Mouse (Mus musculus): ENCODE measurements around the gene Svop. TPM values are rescaled to one million over a fixed set of nuclear protein-coding genes. Genes with fewer than 3 reads are reported as not detected.
A peak's percentile ranks its signal among the peaks of the same experiment; 100 is the strongest.

Gene Svop
- polyA plus RNA-seq, 1 experiment from 2014 or later, result 2.1 TPM

GRCm38 (mm10) chr5:114045134-114045533, 46.2 kb downstream of the Svop start:
- Histone ChIP-seq H3K4me3 (ENCODE audit: low read depth, low read length) (no peak overlapping the region), H3K36me3 (ENCODE audit: control insufficient read depth, insufficient read depth, low read length) (no peaks in the 10 kb centered on the region), H3K9ac (ENCODE audit: low read depth, low read length) (no peak overlapping the region), H3K4me2 (ENCODE audit: low read depth, low read length) (no peak overlapping the region), H3K27me3 (replicated peaks; ENCODE audit: control insufficient read depth, insufficient read depth, low read length) (no peaks in the 10 kb centered on the region), H3K27ac (replicated peaks; ENCODE audit: low read depth, low read length) (no peak overlapping the region), H3K9me3 (ENCODE audit: control insufficient read depth, low read length) (no peaks in the 10 kb centered on the region), H3K4me1 (ENCODE audit: control insufficient read depth, insufficient read depth, low read length) (0 out of 2 replicates have a peak, but pooled peaks cover 4% of the 10 kb centered on the region)
- ATAC-seq (ENCODE audit: low read depth), result no peak
- no peak for DNase-seq (ENCODE audit: low spot score)
- 63% methylated on average over 1 of the region's 1 CpGs for WGBS

GRCm38 (mm10) chr5:114043800-114044199, 47.6 kb downstream of the Svop start:
- 0 out of 2 replicates have a peak, but pooled peaks cover 4% of the 10 kb centered on the region for H3K4me1 ChIP-seq (ENCODE audit: control insufficient read depth, insufficient read depth, low read length)
- no peak for DNase-seq (ENCODE audit: low spot score)
- H3K27ac ChIP-seq (replicated peaks; ENCODE audit: low read depth, low read length), result no peak overlapping the region
- WGBS, result 75% methylated on average over 4 of the region's 4 CpGs
- no peaks in the 10 kb centered on the region for H3K36me3 ChIP-seq (ENCODE audit: control insufficient read depth, insufficient read depth, low read length)
- no peak overlapping the region for H3K4me2 ChIP-seq (ENCODE audit: low read depth, low read length)
- H3K9ac ChIP-seq (ENCODE audit: low read depth, low read length), result no peak overlapping the region
- no peak for ATAC-seq (ENCODE audit: low read depth)
- H3K27me3 ChIP-seq (replicated peaks; ENCODE audit: control insufficient read depth, insufficient read depth, low read length), result no peaks in the 10 kb centered on the region
- H3K4me3 ChIP-seq (ENCODE audit: low read depth, low read length), result no peak overlapping the region
- no peaks in the 10 kb centered on the region for H3K9me3 ChIP-seq (ENCODE audit: control insufficient read depth, low read length)

- H3K27me3 ChIP-seq (replicated peaks; ENCODE audit: control insufficient read depth, insufficient read depth, low read length), result no peaks in the 10 kb centered on the region
- H3K4me2 ChIP-seq (ENCODE audit: low read depth, low read length), result 0 out of 2 replicates have a peak overlapping the region, but pooled peaks have one; percentile 5
- H3K4me1 ChIP-seq (ENCODE audit: control insufficient read depth, insufficient read depth, low read length), result 0 out of 2 replicates have a peak, but pooled peaks cover 4% of the 10 kb centered on the region
- DNase-seq (ENCODE audit: low spot score), result peak; percentile 6
- no peak overlapping the region for H3K4me3 ChIP-seq (ENCODE audit: low read depth, low read length)
- 0 out of 2 replicates have a peak, but pooled peaks have one; percentile 55 for ATAC-seq (ENCODE audit: low read depth)
- no peak overlapping the region for H3K9ac ChIP-seq (ENCODE audit: low read depth, low read length)
- 20% methylated on average over 15 of the region's 15 CpGs for WGBS
- H3K36me3 ChIP-seq (ENCODE audit: control insufficient read depth, insufficient read depth, low read length), result no peaks in the 10 kb centered on the region
- H3K27ac ChIP-seq (replicated peaks; ENCODE audit: low read depth, low read length), result no peak overlapping the region
- H3K9me3 ChIP-seq (ENCODE audit: control insufficient read depth, low read length), result no peaks in the 10 kb centered on the region
Observed at GRCm38 (mm10) chr5:114041327-114041930, 49.9 kb downstream of the Svop start.

- Histone ChIP-seq H3K4me3 (ENCODE audit: low read depth, low read length) (no peak overlapping the region), H3K9ac (ENCODE audit: low read depth, low read length) (no peak overlapping the region), H3K27ac (replicated peaks; ENCODE audit: low read depth, low read length) (no peak overlapping the region), H3K36me3 (ENCODE audit: control insufficient read depth, insufficient read depth, low read length) (no peaks in the 10 kb centered on the region), H3K4me2 (ENCODE audit: low read depth, low read length) (no peak overlapping the region), H3K4me1 (ENCODE audit: control insufficient read depth, insufficient read depth, low read length) (0 out of 2 replicates have a peak, but pooled peaks cover 4% of the 10 kb centered on the region), H3K27me3 (replicated peaks; ENCODE audit: control insufficient read depth, insufficient read depth, low read length) (no peaks in the 10 kb centered on the region), H3K9me3 (ENCODE audit: control insufficient read depth, low read length) (no peaks in the 10 kb centered on the region)
- DNase-seq (ENCODE audit: low spot score) (no peak), ATAC-seq (ENCODE audit: low read depth) (no peak)
- 66% methylated on average over 1 of the region's 1 CpGs for WGBS
Observed at GRCm38 (mm10) chr5:114040911-114041310, 50.5 kb downstream of the Svop start.

GRCm38 (mm10) chr5:114040508-114040907, 50.9 kb downstream of the Svop start:
- no peaks in the 10 kb centered on the region for H3K27me3 ChIP-seq (replicated peaks; ENCODE audit: control insufficient read depth, insufficient read depth, low read length)
- no peaks in the 10 kb centered on the region for H3K36me3 ChIP-seq (ENCODE audit: control insufficient read depth, insufficient read depth, low read length)
- no peak overlapping the region for H3K9ac ChIP-seq (ENCODE audit: low read depth, low read length)
- no peaks in the 10 kb centered on the region for H3K9me3 ChIP-seq (ENCODE audit: control insufficient read depth, low read length)
- no peak overlapping the region for H3K4me3 ChIP-seq (ENCODE audit: low read depth, low read length)
- no peak for DNase-seq (ENCODE audit: low spot score)
- WGBS, result 30% methylated on average over 7 of the region's 8 CpGs
- ATAC-seq (ENCODE audit: low read depth), result no peak
- H3K4me1 ChIP-seq (ENCODE audit: control insufficient read depth, insufficient read depth, low read length), result 0 out of 2 replicates have a peak, but pooled peaks cover 4% of the 10 kb centered on the region
- H3K4me2 ChIP-seq (ENCODE audit: low read depth, low read length), result no peak overlapping the region
- H3K27ac ChIP-seq (replicated peaks; ENCODE audit: low read depth, low read length), result no peak overlapping the region

- H3K9ac ChIP-seq (ENCODE audit: low read depth, low read length), result no peak overlapping the region
- no peak overlapping the region for H3K27ac ChIP-seq (replicated peaks; ENCODE audit: low read depth, low read length)
- no peak overlapping the region for H3K4me3 ChIP-seq (ENCODE audit: low read depth, low read length)
- WGBS, result 48% methylated on average over 10 of the region's 10 CpGs
- ATAC-seq (ENCODE audit: low read depth), result no peak
- H3K9me3 ChIP-seq (ENCODE audit: control insufficient read depth, low read length), result no peaks in the 10 kb centered on the region
- no peaks in the 10 kb centered on the region for H3K4me1 ChIP-seq (ENCODE audit: control insufficient read depth, insufficient read depth, low read length)
- H3K36me3 ChIP-seq (ENCODE audit: control insufficient read depth, insufficient read depth, low read length), result no peaks in the 10 kb centered on the region
- no peak overlapping the region for H3K4me2 ChIP-seq (ENCODE audit: low read depth, low read length)
- H3K27me3 ChIP-seq (replicated peaks; ENCODE audit: control insufficient read depth, insufficient read depth, low read length), result no peaks in the 10 kb centered on the region
- no peak for DNase-seq (ENCODE audit: low spot score)
Observed at GRCm38 (mm10) chr5:114035111-114035510, 56.3 kb downstream of the Svop start.

GRCm38 (mm10) chr5:114034393-114034792, 57.0 kb downstream of the Svop start:
- ATAC-seq (ENCODE audit: low read depth) (no peak), DNase-seq (ENCODE audit: low spot score) (no peak)
- no peak overlapping the region for H3K9ac ChIP-seq (ENCODE audit: low read depth, low read length)
- no peak overlapping the region for H3K4me3 ChIP-seq (ENCODE audit: low read depth, low read length)
- H3K4me1 ChIP-seq (ENCODE audit: control insufficient read depth, insufficient read depth, low read length), result no peaks in the 10 kb centered on the region
- no peak overlapping the region for H3K27ac ChIP-seq (replicated peaks; ENCODE audit: low read depth, low read length)
- 78% methylated on average over 7 of the region's 7 CpGs for WGBS
- H3K9me3 ChIP-seq (ENCODE audit: control insufficient read depth, low read length), result no peaks in the 10 kb centered on the region
- H3K27me3 ChIP-seq (replicated peaks; ENCODE audit: control insufficient read depth, insufficient read depth, low read length), result no peaks in the 10 kb centered on the region
- H3K4me2 ChIP-seq (ENCODE audit: low read depth, low read length), result no peak overlapping the region
- H3K36me3 ChIP-seq (ENCODE audit: control insufficient read depth, insufficient read depth, low read length), result no peaks in the 10 kb centered on the region

- no peak overlapping the region for H3K4me2 ChIP-seq (ENCODE audit: low read depth, low read length)
- H3K27ac ChIP-seq (replicated peaks; ENCODE audit: low read depth, low read length), result no peak overlapping the region
- H3K9me3 ChIP-seq (ENCODE audit: control insufficient read depth, low read length), result no peaks in the 10 kb centered on the region
- H3K4me1 ChIP-seq (ENCODE audit: control insufficient read depth, insufficient read depth, low read length), result no peaks in the 10 kb centered on the region
- ATAC-seq (ENCODE audit: low read depth) (no peak), DNase-seq (ENCODE audit: low spot score) (no peak)
- H3K4me3 ChIP-seq (ENCODE audit: low read depth, low read length), result no peak overlapping the region
- H3K36me3 ChIP-seq (ENCODE audit: control insufficient read depth, insufficient read depth, low read length), result no peaks in the 10 kb centered on the region
- no peak overlapping the region for H3K9ac ChIP-seq (ENCODE audit: low read depth, low read length)
- WGBS, result 74% methylated on average over 3 of the region's 3 CpGs
- H3K27me3 ChIP-seq (replicated peaks; ENCODE audit: control insufficient read depth, insufficient read depth, low read length), result no peaks in the 10 kb centered on the region
Observed at GRCm38 (mm10) chr5:114032161-114032763, 59.1 kb downstream of the Svop start.

GRCm38 (mm10) chr5:114030652-114031051, 60.7 kb downstream of the Svop start:
- Histone ChIP-seq H3K9me3 (ENCODE audit: control insufficient read depth, low read length) (no peaks in the 10 kb centered on the region), H3K4me1 (ENCODE audit: control insufficient read depth, insufficient read depth, low read length) (no peaks in the 10 kb centered on the region), H3K27ac (replicated peaks; ENCODE audit: low read depth, low read length) (no peak overlapping the region), H3K27me3 (replicated peaks; ENCODE audit: control insufficient read depth, insufficient read depth, low read length) (no peaks in the 10 kb centered on the region), H3K4me2 (ENCODE audit: low read depth, low read length) (no peak overlapping the region), H3K36me3 (ENCODE audit: control insufficient read depth, insufficient read depth, low read length) (no peaks in the 10 kb centered on the region), H3K4me3 (ENCODE audit: low read depth, low read length) (no peak overlapping the region), H3K9ac (ENCODE audit: low read depth, low read length) (no peak overlapping the region)
- 89% methylated on average over 12 of the region's 12 CpGs for WGBS
- no peak for ATAC-seq (ENCODE audit: low read depth)
- DNase-seq (ENCODE audit: low spot score), result no peak
